Mouse (Mus musculus): ENCODE measurements around the gene Map2k6. TPM values are rescaled to one million over a fixed set of nuclear protein-coding genes. Genes with fewer than 3 reads are reported as not detected.

Gene Map2k6
- polyA plus RNA-seq, 1 experiment from 2014 or later, result 44.7 TPM

DNA sequence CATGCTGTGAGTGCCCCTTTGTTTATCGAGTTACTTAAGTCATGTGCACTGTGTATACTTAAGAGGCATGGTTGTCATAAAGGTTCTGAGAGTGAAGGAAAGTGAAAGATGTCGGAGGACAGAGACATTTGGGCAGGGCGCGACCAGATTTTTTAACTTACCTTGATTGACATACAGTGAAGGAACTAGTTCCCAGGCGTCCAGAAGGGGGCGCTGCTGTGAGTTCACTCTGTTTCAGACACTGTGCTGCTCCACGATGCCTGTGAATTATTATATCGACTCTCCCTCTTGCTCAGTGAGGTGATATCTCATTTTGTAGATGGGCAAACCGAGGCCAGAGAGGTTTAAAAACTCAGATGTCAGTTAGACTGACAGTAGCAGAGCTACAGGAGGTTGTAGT lies 10.9 kb downstream of the Map2k6 start:
- WGBS, result 77% methylated on average over 9 of the region's 9 CpGs
- no peak overlapping the region for H3K4me3 ChIP-seq
- ATAC-seq, result no peak
- H3K9ac ChIP-seq, result no peak overlapping the region
- no peaks in the 10 kb centered on the region for H3K9me3 ChIP-seq (replicated peaks)
- H3K4me1 ChIP-seq, result no peaks in the 10 kb centered on the region
- H3K36me3 ChIP-seq (ENCODE audit: poor library complexity, severe bottlenecking), result no peaks in the 10 kb centered on the region; the same call in 1 of the 2 replicates
- H3K27ac ChIP-seq, result no peak overlapping the region
- H3K27me3 ChIP-seq, result no peaks in the 10 kb centered on the region
- no peak overlapping the region for H3K4me2 ChIP-seq

DNA sequence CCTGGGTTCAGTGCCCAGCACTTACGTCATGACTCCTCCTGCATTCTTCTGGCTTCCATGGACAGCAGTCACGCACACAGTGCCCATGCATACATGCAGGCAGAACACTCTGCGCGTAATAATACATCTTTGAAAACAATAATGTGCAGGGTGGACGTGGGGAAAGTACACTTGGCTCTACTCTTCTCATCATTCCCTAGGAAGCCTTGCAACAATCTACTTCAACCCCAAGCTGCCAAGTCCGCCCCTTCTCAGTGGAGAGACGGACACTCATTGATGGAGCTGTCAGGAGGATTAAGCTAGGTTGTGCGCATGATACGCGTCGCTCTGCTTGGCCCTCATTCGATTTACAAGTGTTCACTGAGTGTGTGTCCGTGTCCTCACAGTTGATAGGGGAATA lies 12.7 kb downstream of the Map2k6 start:
- 94% methylated on average over 13 of the region's 13 CpGs for WGBS
- Histone ChIP-seq H3K27ac (no peak overlapping the region), H3K9me3 (replicated peaks) (no peaks in the 10 kb centered on the region)

DNA sequence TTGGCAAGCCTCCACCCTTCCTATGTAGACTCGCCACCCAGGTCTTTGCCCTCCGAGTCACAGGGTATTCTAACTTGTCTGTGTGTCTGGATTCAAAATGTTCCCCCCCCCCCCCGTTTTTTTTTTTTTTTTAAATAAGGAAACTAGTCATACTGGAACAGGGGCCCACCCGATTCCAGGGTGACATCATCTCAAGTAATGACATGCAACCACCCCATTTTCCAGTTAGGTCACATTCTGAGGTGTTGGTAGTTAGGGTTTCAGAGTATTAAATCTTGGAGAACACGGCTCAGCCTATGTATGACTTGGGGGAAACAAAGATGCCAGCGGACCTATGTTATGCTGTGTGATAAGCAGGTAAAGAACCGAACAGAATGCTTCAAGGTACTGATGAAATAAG lies 15.3 kb downstream of the Map2k6 start:
- Histone ChIP-seq H3K36me3 (ENCODE audit: poor library complexity, severe bottlenecking) (no peaks in the 10 kb centered on the region; the same call in 1 of the 2 replicates), H3K27me3 (no peaks in the 10 kb centered on the region), H3K4me1 (0 out of 2 replicates have a peak, but pooled peaks cover 6% of the 10 kb centered on the region), H3K9ac (no peak overlapping the region), H3K4me3 (no peak overlapping the region), H3K27ac (no peak overlapping the region), H3K9me3 (replicated peaks) (no peaks in the 10 kb centered on the region), H3K4me2 (no peak overlapping the region)
- ATAC-seq, result no peak
- 88% methylated on average over 7 of the region's 7 CpGs for WGBS

More for the DNA sequence above, 12.7 kb downstream of the Map2k6 start:
- no peak for ATAC-seq
- H3K4me2 ChIP-seq, result no peak overlapping the region
- no peak overlapping the region for H3K4me3 ChIP-seq
- H3K36me3 ChIP-seq (ENCODE audit: poor library complexity, severe bottlenecking), result no peaks in the 10 kb centered on the region; the same call in 1 of the 2 replicates
- H3K4me1 ChIP-seq, result 0 out of 2 replicates have a peak, but pooled peaks cover 6% of the 10 kb centered on the region
- H3K27me3 ChIP-seq, result no peaks in the 10 kb centered on the region
- no peak overlapping the region for H3K9ac ChIP-seq

DNA sequence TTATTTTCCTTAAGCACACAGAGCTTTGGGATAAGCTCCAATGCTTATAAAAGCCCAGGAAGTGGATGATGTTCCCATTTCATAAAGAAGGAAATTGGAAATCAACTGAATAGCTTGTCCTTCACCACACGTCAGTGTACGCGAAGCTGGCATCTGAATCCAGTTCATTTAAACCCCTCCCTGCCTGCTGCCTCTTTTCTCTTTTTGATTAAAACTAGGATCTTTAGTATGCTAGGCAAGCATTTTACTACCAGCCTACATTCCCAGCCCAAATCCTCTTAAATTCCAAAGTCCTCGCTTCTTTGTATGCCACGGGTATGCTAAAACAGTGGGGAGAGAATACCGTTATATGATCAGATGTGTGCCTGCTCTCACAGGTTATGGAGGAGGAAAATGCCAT lies 17.8 kb downstream of the Map2k6 start:
- 0 out of 2 replicates have a peak, but pooled peaks cover 6% of the 10 kb centered on the region for H3K4me1 ChIP-seq
- H3K27ac ChIP-seq, result no peak overlapping the region; the same call in 1 of the 2 replicates
- 63% methylated on average over 6 of the region's 6 CpGs for WGBS
- no peak for ATAC-seq
- no peak overlapping the region for H3K4me2 ChIP-seq
- no peaks in the 10 kb centered on the region for H3K9me3 ChIP-seq (replicated peaks)
- H3K4me3 ChIP-seq, result no peak overlapping the region
- no peak overlapping the region for H3K9ac ChIP-seq
- H3K36me3 ChIP-seq (ENCODE audit: poor library complexity, severe bottlenecking), result no peaks in the 10 kb centered on the region; the same call in 1 of the 2 replicates
- H3K27me3 ChIP-seq, result no peaks in the 10 kb centered on the region

DNA sequence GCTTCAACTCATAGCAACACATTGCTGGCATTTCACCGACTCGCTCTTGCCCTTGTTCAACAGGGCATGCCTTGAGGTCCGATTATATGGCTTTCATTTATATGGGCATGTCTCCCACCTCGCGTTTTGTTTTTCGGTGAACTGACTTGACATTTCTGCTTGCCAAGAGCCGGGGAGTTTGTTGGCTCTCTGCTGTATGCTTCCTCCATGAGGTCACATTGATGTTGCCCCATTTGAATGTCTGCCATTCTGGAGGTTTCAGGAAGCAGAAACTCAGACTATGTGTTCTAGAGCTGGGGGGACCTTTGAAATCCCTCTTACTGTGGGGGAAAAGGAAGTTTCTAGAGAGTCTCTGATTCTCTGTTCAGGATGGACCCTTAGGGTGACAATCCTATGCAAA lies 21.5 kb downstream of the Map2k6 start:
- no peak for ATAC-seq

DNA sequence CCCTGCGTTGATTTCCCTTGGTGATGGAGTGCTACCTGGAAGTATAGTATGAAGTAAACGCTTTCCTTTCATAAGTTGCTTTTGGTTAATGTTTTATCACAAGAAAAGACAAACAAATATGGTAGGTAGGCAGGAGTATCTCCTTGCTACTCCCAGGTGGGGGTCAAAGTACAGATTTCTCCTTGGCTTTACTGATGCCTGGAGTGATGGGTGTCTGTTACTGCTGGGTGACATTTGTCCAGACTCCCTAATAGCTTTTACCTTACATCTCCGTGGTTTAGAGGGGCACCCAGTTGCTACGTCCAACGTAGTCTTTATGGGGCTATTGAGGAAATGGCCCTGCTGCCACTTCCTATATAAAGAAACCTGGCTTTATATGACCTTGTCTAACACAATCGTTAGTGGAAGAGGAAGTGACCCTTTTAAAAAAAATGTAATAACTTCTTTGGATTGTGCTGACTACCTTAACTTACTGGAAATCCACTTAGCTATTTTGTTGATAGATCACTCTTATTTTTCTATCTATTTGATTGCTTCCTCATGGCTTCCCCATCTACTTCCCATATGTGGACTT lies 27.7 kb downstream of the Map2k6 start:
- Histone ChIP-seq H3K4me1 (peaks cover 13% of the 10 kb centered on the region), H3K36me3 (ENCODE audit: poor library complexity, severe bottlenecking) (no peaks in the 10 kb centered on the region), H3K9me3 (replicated peaks) (no peaks in the 10 kb centered on the region), H3K4me3 (no peak overlapping the region), H3K27me3 (no peaks in the 10 kb centered on the region), H3K4me2 (no peak overlapping the region), H3K9ac (no peak overlapping the region), H3K27ac (no peak overlapping the region)
- WGBS, result 87% methylated on average over 6 of the region's 6 CpGs
- no peak for ATAC-seq

More for the DNA sequence above, 21.5 kb downstream of the Map2k6 start:
- no peak overlapping the region for H3K9ac ChIP-seq
- no peaks in the 10 kb centered on the region for H3K9me3 ChIP-seq (replicated peaks)
- 94% methylated on average over 7 of the region's 7 CpGs for WGBS
- no peak overlapping the region for H3K27ac ChIP-seq
- H3K27me3 ChIP-seq, result no peaks in the 10 kb centered on the region
- no peaks in the 10 kb centered on the region for H3K36me3 ChIP-seq (ENCODE audit: poor library complexity, severe bottlenecking)
- no peak overlapping the region for H3K4me3 ChIP-seq
- H3K4me1 ChIP-seq, result 0 out of 2 replicates have a peak, but pooled peaks cover 6% of the 10 kb centered on the region
- no peak overlapping the region for H3K4me2 ChIP-seq

DNA sequence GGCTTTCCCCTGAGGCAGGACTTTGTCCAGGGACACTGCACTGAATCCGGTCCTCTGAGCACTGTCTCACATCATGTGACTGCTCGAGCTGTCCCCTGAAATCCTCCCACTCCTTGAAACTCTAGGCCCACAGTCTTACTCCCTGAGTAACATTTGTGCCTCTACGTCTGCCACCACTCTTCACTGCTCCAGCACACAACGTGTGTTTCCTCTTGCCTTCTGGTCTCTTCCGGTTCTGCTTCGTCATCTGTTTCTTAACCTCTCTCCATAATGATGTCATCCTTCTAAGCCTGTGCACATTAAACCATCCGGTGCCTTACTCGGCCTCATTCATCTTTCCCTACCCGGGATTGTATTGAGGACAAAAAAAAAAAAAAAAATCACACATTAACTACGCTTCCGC lies 28.2 kb downstream of the Map2k6 start:
- Histone ChIP-seq H3K4me2 (no peak overlapping the region), H3K27me3 (no peaks in the 10 kb centered on the region), H3K36me3 (ENCODE audit: poor library complexity, severe bottlenecking) (no peaks in the 10 kb centered on the region), H3K4me3 (no peak overlapping the region), H3K27ac (no peak overlapping the region), H3K9me3 (replicated peaks) (no peaks in the 10 kb centered on the region), H3K9ac (no peak overlapping the region), H3K4me1 (peaks cover 13% of the 10 kb centered on the region)
- 0 out of 2 replicates have a peak, but pooled peaks have one; percentile 41 for ATAC-seq
- WGBS, result 37% methylated on average over 11 of the region's 11 CpGs

DNA sequence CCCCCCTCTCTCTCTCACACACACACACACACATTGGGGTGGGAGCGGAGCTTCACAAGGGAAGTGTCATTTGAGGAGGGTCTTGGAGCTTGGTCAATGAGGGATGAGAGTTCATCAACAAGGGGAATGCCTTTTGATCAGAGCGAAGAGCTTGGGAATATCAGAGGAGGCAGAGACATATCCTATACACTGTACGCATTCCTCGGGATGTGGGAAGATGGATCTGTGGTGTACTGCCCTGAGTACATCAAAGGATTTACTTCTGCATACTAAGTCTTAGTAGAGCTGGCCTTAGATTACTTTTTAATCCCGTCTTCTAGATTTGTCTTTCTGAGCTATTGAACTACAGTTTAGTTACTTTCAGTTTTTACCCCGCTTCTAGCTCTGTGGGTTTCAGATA lies 30.1 kb downstream of the Map2k6 start:
- no peaks in the 10 kb centered on the region for H3K36me3 ChIP-seq (ENCODE audit: poor library complexity, severe bottlenecking)
- no peak overlapping the region for H3K4me3 ChIP-seq
- H3K9ac ChIP-seq, result no peak overlapping the region
- no peaks in the 10 kb centered on the region for H3K9me3 ChIP-seq (replicated peaks)
- WGBS, result 86% methylated on average over 6 of the region's 6 CpGs
- no peak for ATAC-seq
- peaks cover 13% of the 10 kb centered on the region for H3K4me1 ChIP-seq
- H3K27ac ChIP-seq, result no peak overlapping the region
- no peaks in the 10 kb centered on the region for H3K27me3 ChIP-seq
- H3K4me2 ChIP-seq, result no peak overlapping the region

DNA sequence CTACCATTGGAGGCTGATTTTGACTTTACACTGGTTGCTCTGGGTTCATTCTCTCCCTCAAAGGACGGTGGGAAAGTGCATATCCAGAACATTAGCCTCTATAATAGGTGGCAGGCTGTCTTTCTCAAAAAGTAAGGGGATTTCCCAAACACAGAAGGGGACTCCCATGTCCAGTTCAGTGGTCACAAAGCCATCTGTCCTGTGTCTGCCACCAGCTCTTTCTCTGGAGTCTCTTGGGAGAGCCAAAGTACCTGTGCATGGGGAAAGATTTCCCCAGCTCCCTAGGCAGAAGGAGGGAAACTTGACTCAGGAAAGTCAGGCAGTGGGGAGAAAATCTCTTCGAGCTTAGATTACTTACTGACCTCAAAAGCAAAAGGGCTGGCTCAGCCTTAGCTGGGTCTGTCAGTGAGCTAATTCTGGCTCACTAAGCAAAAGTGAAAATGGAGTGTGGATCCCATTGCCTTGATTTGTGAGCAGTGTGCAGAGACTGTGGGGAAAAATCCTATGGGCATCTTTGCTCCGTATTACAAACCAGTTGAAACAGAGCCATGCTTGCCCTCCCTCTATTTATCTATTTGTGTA lies 31.0 kb downstream of the Map2k6 start:
- Histone ChIP-seq H3K27me3 (no peaks in the 10 kb centered on the region), H3K4me3 (no peak overlapping the region), H3K36me3 (ENCODE audit: poor library complexity, severe bottlenecking) (peaks cover 4% of the 10 kb centered on the region; the same call in 1 of the 2 replicates), H3K4me2 (no peak overlapping the region), H3K9me3 (replicated peaks) (no peaks in the 10 kb centered on the region), H3K27ac (no peak overlapping the region), H3K9ac (no peak overlapping the region), H3K4me1 (peaks cover 13% of the 10 kb centered on the region)
- WGBS, result 73% methylated on average over 3 of the region's 3 CpGs
- no peak for ATAC-seq

DNA sequence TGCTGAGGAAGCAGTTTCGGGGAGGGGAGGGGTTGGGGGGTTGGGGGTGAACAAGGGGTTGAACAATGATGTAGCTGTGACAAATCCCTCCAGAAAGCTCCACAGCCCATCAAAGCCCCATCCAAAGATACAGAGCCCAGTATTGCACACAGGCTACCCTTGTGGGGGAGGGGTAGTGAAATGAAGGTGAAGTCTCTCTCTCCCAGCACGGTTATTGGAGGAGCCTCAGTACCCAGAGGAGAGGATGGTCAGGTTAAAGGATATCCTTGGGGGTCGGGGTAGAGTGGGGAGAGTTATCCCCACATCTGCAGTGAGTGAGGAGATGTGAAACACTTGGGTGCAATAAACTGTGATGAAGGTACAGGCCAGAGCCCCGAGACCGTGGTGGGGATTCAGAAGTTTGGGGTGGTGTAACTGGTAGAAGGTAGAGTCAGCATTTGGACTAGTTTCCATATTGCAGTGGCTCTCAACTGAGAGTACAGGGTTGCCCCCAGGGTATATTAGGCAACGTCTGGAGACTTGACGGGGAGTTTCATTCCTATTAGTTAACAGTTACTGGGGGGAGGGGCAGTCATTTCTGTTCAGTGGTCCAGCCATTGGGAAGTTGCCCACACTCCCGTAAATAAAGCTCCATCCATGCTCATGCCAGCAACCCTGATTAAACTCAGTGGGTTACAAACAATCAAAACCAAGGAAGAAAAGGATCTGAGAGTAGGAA lies 37.1 kb downstream of the Map2k6 start:
- Histone ChIP-seq H3K36me3 (ENCODE audit: poor library complexity, severe bottlenecking) (peaks cover 13% of the 10 kb centered on the region; the same call in 1 of the 2 replicates), H3K27ac (no peak overlapping the region), H3K9ac (no peak overlapping the region), H3K4me2 (no peak overlapping the region), H3K4me1 (peaks cover 13% of the 10 kb centered on the region), H3K27me3 (no peaks in the 10 kb centered on the region), H3K4me3 (no peak overlapping the region), H3K9me3 (replicated peaks) (no peaks in the 10 kb centered on the region; the same call in 1 of the 2 replicates)
- 63% methylated on average over 8 of the region's 8 CpGs for WGBS
- 0 out of 2 replicates have a peak, but pooled peaks have one; percentile 10 for ATAC-seq

DNA sequence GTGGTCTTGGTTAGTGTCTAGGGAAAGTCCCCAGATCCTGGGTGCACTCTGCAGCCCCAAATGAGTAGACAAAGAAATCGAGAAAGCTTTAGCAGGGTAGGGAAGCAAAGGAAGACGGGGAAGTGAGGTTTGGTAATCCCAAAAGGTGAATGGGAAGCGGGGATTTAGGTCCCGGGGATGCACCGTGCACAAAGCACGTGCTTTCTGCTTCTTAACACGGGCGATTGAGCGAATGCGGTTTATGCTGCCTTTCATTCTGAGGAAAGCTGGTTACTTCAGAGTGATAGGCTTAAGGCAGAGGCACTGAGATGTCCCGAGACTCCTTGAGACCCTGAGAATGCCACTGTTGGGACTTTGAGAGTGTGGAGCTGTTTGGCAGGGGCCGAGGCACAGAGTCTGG lies 38.1 kb downstream of the Map2k6 start:
- Histone ChIP-seq H3K4me2 (no peak overlapping the region), H3K4me1 (peaks cover 13% of the 10 kb centered on the region), H3K27me3 (no peaks in the 10 kb centered on the region), H3K36me3 (ENCODE audit: poor library complexity, severe bottlenecking) (peaks cover 16% of the 10 kb centered on the region; the same call in 1 of the 2 replicates), H3K9ac (no peak overlapping the region), H3K27ac (no peak overlapping the region), H3K9me3 (replicated peaks) (no peaks in the 10 kb centered on the region; the same call in 1 of the 2 replicates), H3K4me3 (no peak overlapping the region)
- no peak for ATAC-seq
- 14% methylated on average over 12 of the region's 12 CpGs for whole genome bisulfite sequencing

DNA sequence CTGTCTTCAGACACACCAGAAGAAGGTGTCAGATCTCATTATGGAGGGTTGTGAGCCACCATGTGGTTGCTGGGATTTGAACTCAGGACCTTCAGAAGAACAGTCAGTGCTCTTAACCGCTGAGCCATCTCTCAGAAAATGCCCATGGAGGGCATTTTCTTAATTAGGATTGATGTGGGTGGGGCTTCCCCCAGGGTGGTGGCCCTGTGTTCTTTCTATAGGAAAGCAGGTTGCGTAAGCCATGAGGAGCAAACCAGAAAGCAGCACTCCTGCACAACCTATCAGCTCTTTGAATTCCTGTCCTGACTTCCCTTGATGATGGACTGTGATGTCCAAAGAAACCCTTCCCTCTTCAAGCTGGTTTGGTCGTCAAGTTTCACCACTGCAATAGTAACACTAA lies 39.2 kb downstream of the Map2k6 start:
- Histone ChIP-seq H3K4me3 (no peak overlapping the region), H3K4me1 (peaks cover 13% of the 10 kb centered on the region), H3K4me2 (no peak overlapping the region), H3K27ac (no peak overlapping the region), H3K27me3 (no peaks in the 10 kb centered on the region), H3K36me3 (ENCODE audit: poor library complexity, severe bottlenecking) (peaks cover 18% of the 10 kb centered on the region; the same call in 1 of the 2 replicates), H3K9ac (no peak overlapping the region), H3K9me3 (replicated peaks) (no peaks in the 10 kb centered on the region; the same call in none of the 2 replicates)
- no peak for ATAC-seq
- WGBS, result 97% methylated on average over 3 of the region's 3 CpGs

Measured in forebrain, embryonic 13.5 days (tissue).